Mouse (Mus musculus) lung, embryonic 14.5 days (tissue): ENCODE results near the gene Kalrn. TPM values are rescaled to one million over a fixed set of nuclear protein-coding genes. Genes with fewer than 3 reads are reported as not detected.

Source experiments
- ATAC-seq: fragments of 200-750 bp; cut with Nextera tagmentation; 2 replicates; pipeline ENCODE4 v1.8.0; 2017; ENCODE audit warnings: mild to moderate bottlenecking, moderate TSS enrichment, moderate library complexity; ENCODE audit not compliant: insufficient read depth
- DNase-seq: peaks from one replicate; pipeline ENCODE4 v3.0.0-alpha.2; 2015
- H3K27ac ChIP-seq: fragments of 300-500 bp; sonication (generic); 2 replicates; pipeline ENCODE4 v1.5.1; 2014; ENCODE audit warnings: low read depth, mild to moderate bottlenecking, moderate library complexity
- H3K27me3 ChIP-seq: fragments of 300-500 bp; sonication (generic); 2 replicates; pipeline ENCODE4 v1.6.1; 2014; ENCODE audit warnings: low read length, control low read depth; ENCODE audit not compliant: insufficient read depth
- H3K36me3 ChIP-seq: fragments of 300-500 bp; sonication (generic); 2 replicates; pipeline ENCODE4 v1.6.1; 2014; ENCODE audit warnings: control low read depth; ENCODE audit not compliant: insufficient read depth
- H3K4me1 ChIP-seq: fragments of 300-500 bp; sonication (generic); 2 replicates; pipeline ENCODE4 v1.6.1; 2014; ENCODE audit warnings: antibody characterized with exemption, control low read depth; ENCODE audit not compliant: insufficient read depth
- H3K4me2 ChIP-seq: fragments of 300-500 bp; sonication (generic); 2 replicates; pipeline ENCODE4 v1.6.1; 2014; ENCODE audit warnings: mild to moderate bottlenecking
- H3K4me3 ChIP-seq: fragments of 300-500 bp; sonication (generic); 2 replicates; pipeline ENCODE4 v1.5.1; 2014; ENCODE audit warnings: low read depth, low read length
- H3K9ac ChIP-seq: fragments of 300-500 bp; sonication (generic); 2 replicates; pipeline ENCODE4 v1.6.1; 2014
- H3K9me3 ChIP-seq: fragments of 300-500 bp; sonication (generic); 2 replicates; pipeline ENCODE4 v1.6.1; 2016; ENCODE audit warnings: low read depth, low read length, control low read depth
- CTCF ChIP-seq: IDR thresholded peaks from 2 replicates; pipeline ENCODE4 v1.5.1; 2016; ENCODE audit warnings: antibody characterized with exemption, low read depth
- WGBS: fragments of 180-500 bp; shearing (Covaris S2); extraction: QIAGEN DNeasy Blood & Tissue Kit; methylation state at CpG from one replicate; pipeline ENCODE4 v1.1.7; 2014; 5-methylcytosine and 5-hydroxymethylcytosine counted together
- polyA plus RNA-seq: library from polyadenylated mRNA; unstranded; fragments of >200 nt; fragmentation: Nextera tagmentation; extraction: Ambion mirVana; gene quantifications from 2 replicates; pipeline ENCODE4 v1.2.1, GENCODE M21; 2014

The Kalrn gene
- polyA plus RNA-seq, 1 experiment from 2014 or later = 15.0 TPM

DNA sequence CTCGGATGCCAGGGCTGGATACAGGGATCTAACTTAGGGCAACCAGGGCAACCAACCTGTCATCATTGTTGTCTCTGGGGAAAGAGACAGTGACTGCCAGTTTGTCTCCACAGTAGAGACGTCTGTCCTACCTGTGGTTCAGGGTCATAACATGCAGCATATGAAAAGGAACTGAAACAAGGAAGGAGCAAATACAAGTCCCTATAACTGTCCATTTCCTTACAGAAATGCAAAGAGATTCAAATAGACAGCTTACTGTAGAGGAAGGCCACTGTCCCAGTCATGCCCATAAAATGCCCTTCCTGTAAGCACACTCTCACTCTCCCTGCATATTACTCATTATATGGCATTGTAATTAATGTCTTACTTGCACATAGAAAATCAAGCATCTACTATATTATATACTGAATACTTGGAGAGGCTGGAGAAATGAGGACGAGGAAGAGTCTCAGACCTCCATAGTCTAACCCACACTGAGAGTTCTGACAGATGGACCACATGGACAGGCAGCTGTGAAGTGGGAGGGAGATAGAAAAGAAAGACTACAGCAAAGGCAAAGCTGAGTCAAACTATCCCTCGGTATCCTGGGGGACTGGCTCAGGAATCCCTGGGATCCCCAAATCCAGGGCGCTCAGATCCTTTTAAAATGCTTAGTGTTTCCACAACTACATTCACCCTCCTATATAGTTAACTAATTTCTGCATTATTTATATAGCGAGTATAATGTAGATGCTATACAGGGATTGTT is 530.1 kb downstream of the Kalrn start:
- no peak overlapping the region for H3K9ac ChIP-seq
- ATAC-seq = no peak
- no peak for TF ChIP-seq CTCF
- H3K4me1 ChIP-seq = peaks cover 10% of the 10 kb centered on the region
- DNase-seq = no peak
- no peak overlapping the region for H3K4me2 ChIP-seq
- WGBS = 87% methylated on average over 6 of the region's 6 CpGs
- H3K4me3 ChIP-seq = no peak overlapping the region
- H3K36me3 ChIP-seq = 0 out of 2 replicates have a peak, but pooled peaks cover 5% of the 10 kb centered on the region
- no peaks in the 10 kb centered on the region for H3K9me3 ChIP-seq
- no peaks in the 10 kb centered on the region for H3K27me3 ChIP-seq
- no peak overlapping the region for H3K27ac ChIP-seq

DNA sequence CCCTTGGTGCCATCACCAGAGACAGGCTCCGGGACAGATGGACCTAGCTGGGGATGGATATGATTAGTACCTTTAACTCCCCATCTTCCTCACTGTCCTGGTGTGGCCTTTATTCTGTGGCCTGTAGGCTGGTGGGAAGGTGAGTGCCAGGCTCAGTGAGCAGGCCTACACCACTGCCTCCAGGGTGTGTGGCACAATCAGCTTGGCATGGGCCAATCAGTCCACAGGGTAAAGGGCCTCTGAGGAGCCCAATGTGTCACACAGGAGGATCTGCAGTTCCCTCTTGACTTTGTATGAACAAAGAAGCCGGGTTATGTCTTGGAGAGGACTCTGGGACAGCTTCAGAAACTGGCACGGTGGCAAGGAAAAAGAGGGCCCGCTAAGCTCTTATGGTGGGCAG is 530.7 kb downstream of the Kalrn start:
- Histone ChIP-seq H3K36me3 (0 out of 2 replicates have a peak, but pooled peaks cover 5% of the 10 kb centered on the region), H3K27me3 (no peaks in the 10 kb centered on the region), H3K4me2 (no peak overlapping the region), H3K9me3 (no peaks in the 10 kb centered on the region), H3K9ac (no peak overlapping the region), H3K4me1 (peaks cover 10% of the 10 kb centered on the region), H3K4me3 (no peak overlapping the region), H3K27ac (no peak overlapping the region)
- WGBS = 88% methylated on average over 4 of the region's 4 CpGs
- TF ChIP-seq CTCF = no peak
- DNase-seq (no peak), ATAC-seq (no peak)

DNA sequence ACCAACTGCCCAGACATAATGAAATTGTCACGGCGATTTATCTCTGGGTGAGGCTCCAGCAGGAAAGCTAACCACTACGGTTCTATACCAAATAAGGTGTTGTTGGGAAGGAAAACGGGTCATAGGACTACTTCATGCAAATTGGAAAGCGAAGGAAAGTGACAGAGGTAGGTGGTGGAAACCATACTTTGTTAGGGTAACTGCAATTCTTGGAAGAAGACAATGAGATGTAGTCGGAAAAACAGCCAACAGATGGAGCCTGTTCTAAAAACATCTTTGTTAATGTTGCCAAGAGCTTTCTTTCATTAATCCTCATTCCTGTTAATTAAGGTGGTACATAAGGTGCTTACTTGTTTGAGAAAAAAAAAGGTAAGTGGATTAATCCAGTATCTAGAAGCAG is 533.1 kb downstream of the Kalrn start:
- H3K27me3 ChIP-seq = no peaks in the 10 kb centered on the region
- DNase-seq = no peak
- TF ChIP-seq CTCF = no peak
- H3K9me3 ChIP-seq = no peaks in the 10 kb centered on the region
- no peak overlapping the region for H3K4me3 ChIP-seq
- H3K9ac ChIP-seq = no peak overlapping the region
- peak overlapping the region; percentile 63 for H3K27ac ChIP-seq
- H3K4me2 ChIP-seq = no peak overlapping the region
- H3K4me1 ChIP-seq = peaks cover 20% of the 10 kb centered on the region
- H3K36me3 ChIP-seq = 0 out of 2 replicates have a peak, but pooled peaks cover 5% of the 10 kb centered on the region
- 76% methylated on average over 6 of the region's 6 CpGs for WGBS
- ATAC-seq = no peak

- WGBS = 56% methylated on average over 4 of the region's 4 CpGs
- no peak for TF ChIP-seq CTCF
Observed at GRCm38 (mm10) chr16:34039736-34040135, 533.6 kb downstream of the Kalrn start.

DNA sequence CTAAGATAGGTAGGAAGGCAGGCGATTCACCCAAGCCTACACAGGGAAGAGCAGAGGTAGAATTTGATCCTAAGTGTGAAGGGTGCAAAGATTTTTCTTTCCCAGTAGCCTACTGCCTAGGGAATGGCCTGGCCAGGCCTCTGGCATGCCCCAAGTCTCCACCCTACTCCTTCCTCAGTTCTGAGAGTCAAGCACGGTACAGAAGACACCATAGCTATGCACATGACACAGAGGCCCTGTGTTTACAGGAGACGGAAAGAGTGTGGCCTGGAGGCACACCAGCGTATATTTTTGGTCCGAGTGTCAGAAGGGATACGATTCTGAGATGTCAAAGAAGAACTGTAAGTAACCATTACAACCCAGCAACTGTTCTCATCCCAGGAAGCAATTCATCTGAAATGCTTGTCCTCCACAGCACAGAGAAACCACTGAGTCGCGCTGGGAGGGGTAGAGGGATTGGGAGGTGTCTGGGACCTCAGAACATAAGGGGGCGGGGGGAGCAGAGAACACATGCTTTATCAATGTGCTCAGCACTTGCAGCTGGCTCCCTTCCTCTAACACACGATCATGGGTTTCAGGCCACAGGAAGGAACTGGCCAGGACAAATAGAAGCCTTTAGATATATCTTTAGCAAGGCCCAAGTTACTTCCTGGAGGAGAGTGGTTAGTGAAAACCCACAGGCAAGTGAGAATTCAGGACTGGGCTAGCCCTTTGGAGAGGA is 536.8 kb downstream of the Kalrn start:
- H3K9ac ChIP-seq = no peak overlapping the region
- H3K4me1 ChIP-seq = peaks cover 22% of the 10 kb centered on the region
- peaks cover 29% of the 10 kb centered on the region for H3K36me3 ChIP-seq
- ATAC-seq = peak; percentile 91
- H3K4me3 ChIP-seq = no peak overlapping the region
- peak; percentile 91 for DNase-seq
- H3K4me2 ChIP-seq = no peak overlapping the region
- no peaks in the 10 kb centered on the region for H3K9me3 ChIP-seq
- H3K27me3 ChIP-seq = no peaks in the 10 kb centered on the region
- peak overlapping the region; percentile 42 for H3K27ac ChIP-seq
- 32% methylated on average over 10 of the region's 10 CpGs for WGBS
- no peak for TF ChIP-seq CTCF

More at GRCm38 (mm10) chr16:34039736-34040135, 533.6 kb downstream of the Kalrn start:
- H3K4me1 ChIP-seq = peaks cover 22% of the 10 kb centered on the region
- no peak overlapping the region for H3K4me2 ChIP-seq
- no peaks in the 10 kb centered on the region for H3K27me3 ChIP-seq
- DNase-seq = peak; percentile 40
- H3K9me3 ChIP-seq = no peaks in the 10 kb centered on the region
- H3K36me3 ChIP-seq = 0 out of 2 replicates have a peak, but pooled peaks cover 7% of the 10 kb centered on the region
- H3K27ac ChIP-seq = peak overlapping the region; percentile 63
- ATAC-seq = no peak
- H3K9ac ChIP-seq = no peak overlapping the region
- no peak overlapping the region for H3K4me3 ChIP-seq

DNA sequence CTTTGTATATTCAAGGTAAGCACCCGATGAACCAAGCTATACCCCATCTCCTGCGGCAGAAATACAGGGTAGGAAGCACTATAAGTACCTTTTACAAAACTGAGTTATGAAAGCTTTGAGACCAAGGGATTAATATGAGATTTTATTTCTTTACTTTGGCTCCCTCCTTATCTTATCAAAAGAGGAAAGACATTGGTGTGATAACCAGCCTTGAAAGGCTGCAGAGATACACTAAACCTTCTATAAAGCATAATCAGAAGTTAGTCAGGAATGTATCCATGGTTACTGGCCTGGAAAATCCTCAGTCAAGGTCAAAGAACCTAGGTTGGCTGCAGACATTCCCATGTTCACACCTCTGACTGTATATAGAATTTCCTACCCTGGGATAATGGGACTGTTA is 537.6 kb downstream of the Kalrn start:
- Histone ChIP-seq H3K4me3 (no peak overlapping the region), H3K4me1 (peaks cover 22% of the 10 kb centered on the region), H3K27ac (peak overlapping the region; percentile 42), H3K4me2 (no peak overlapping the region), H3K36me3 (peaks cover 34% of the 10 kb centered on the region), H3K9ac (no peak overlapping the region), H3K27me3 (no peaks in the 10 kb centered on the region), H3K9me3 (no peaks in the 10 kb centered on the region)
- no peak for TF ChIP-seq CTCF
- 68% methylated on average over 2 of the region's 2 CpGs for whole genome bisulfite sequencing
- DNase-seq (no peak), ATAC-seq (no peak)

DNA sequence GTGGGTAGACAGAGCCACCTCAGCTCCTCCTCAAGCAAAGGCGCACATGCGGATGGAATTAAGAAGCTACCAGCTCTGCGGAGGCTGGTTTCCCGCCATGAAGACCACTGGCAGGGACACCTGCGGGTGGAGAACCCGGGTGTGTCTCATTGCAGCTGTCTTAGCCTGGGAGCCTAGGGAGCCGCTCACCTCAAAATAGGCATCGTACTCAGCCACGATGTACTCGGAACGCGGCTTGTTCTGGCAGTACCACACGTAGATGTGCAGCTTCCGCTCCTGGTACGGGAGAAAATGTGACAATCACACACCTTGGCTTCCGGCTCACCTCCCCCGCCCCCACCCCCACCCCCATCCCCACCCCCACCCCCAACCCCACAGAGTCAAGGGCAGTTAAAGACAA is 539.1 kb downstream of the Kalrn start:
- Histone ChIP-seq H3K9ac (no peak overlapping the region), H3K9me3 (no peaks in the 10 kb centered on the region), H3K4me1 (peaks cover 26% of the 10 kb centered on the region), H3K4me3 (no peak overlapping the region), H3K27ac (no peak overlapping the region), H3K4me2 (no peak overlapping the region), H3K27me3 (no peaks in the 10 kb centered on the region), H3K36me3 (peaks cover 34% of the 10 kb centered on the region)
- 90% methylated on average over 17 of the region's 17 CpGs for WGBS
- ATAC-seq (no peak), DNase-seq (no peak)
- no peak for TF ChIP-seq CTCF
